Mouse (Mus musculus): Measurements from ENCODE around the gene Smc6. TPM values are rescaled to one million over a fixed set of nuclear protein-coding genes. Genes with fewer than 3 reads are reported as not detected.

Smc6 gene
- polyA plus RNA-seq, 1 experiment from 2014 or later: 83.7 TPM

DNA sequence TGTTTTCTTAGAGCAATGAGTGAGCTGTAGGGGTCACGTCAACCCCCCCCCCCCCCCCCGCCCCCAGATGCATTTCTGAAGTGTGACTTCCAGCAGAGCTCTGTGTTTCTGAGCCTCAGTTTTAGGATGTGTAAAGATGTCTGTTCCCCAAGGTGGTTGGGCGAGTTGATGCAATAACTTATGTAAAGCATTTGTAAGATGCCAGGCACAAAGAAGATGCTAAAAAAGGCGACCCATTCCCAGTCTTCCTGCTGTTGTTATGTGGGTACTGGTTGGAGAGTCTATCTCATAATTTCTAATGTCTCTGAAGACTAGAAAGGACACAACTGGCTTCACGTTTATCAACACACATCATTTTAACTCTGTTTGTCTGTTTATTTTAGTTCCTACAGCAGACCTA lies 84.2 kb downstream of the Smc6 start:
- Histone ChIP-seq H3K9me3 (ENCODE audit: control insufficient read depth, low read length) (no peaks in the 10 kb centered on the region), H3K4me3 (ENCODE audit: low read depth, low read length) (no peak overlapping the region), H3K9ac (ENCODE audit: low read length) (no peak overlapping the region), H3K4me1 (replicated peaks; ENCODE audit: control insufficient read depth, insufficient read depth) (no peaks in the 10 kb centered on the region), H3K27ac (replicated peaks) (no peak overlapping the region), H3K4me2 (replicated peaks; ENCODE audit: low read depth) (no peak overlapping the region), H3K27me3 (ENCODE audit: control insufficient read depth, insufficient read depth, low read length) (no peaks in the 10 kb centered on the region), H3K36me3 (ENCODE audit: control insufficient read depth, insufficient read depth, low read length) (no peaks in the 10 kb centered on the region)
- 47% methylated on average over 5 of the region's 5 CpGs for WGBS
- ATAC-seq (ENCODE audit: low FRiP score, low TSS enrichment) (no peak), DNase-seq (ENCODE audit: low spot score) (no peak)
- TF ChIP-seq EP300 (optimal IDR thresholded peaks at IDR 0.05): no peak
- no peak for TF ChIP-seq CTCF (IDR thresholded peaks at IDR 0.05; ENCODE audit: low read depth)

DNA sequence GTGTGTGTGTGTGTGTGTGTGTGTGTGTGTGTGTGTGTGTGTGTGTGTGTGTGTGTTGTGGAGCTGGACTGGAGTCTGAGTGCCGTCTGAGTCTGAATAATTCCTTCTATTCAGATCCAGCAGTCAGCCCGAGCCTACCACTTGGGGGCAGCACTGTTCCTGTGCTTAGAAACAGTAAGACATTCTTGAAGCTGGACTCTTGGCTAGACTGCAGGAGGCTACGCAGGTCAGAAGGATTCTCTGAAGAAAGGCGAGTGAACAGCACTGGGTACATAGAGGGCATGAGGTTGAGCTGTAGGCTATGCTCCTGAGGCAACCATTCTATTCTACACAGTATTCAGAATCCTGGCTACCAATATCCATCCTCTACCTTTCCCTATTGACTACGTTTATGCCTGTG lies 85.2 kb downstream of the Smc6 start:
- H3K4me2 ChIP-seq (replicated peaks; ENCODE audit: low read depth): no peak overlapping the region
- TF ChIP-seq EP300 (optimal IDR thresholded peaks at IDR 0.05) (no peak), CTCF (IDR thresholded peaks at IDR 0.05; ENCODE audit: low read depth) (peak; percentile 87)
- H3K4me3 ChIP-seq (ENCODE audit: low read depth, low read length): no peak overlapping the region
- H3K4me1 ChIP-seq (replicated peaks; ENCODE audit: control insufficient read depth, insufficient read depth): no peaks in the 10 kb centered on the region
- no peak overlapping the region for H3K27ac ChIP-seq (replicated peaks)
- WGBS: 25% methylated on average over 5 of the region's 5 CpGs
- H3K9ac ChIP-seq (ENCODE audit: low read length): no peak overlapping the region
- no peaks in the 10 kb centered on the region for H3K9me3 ChIP-seq (ENCODE audit: control insufficient read depth, low read length)
- no peaks in the 10 kb centered on the region for H3K36me3 ChIP-seq (ENCODE audit: control insufficient read depth, insufficient read depth, low read length)
- DNase-seq (ENCODE audit: low spot score) (peak; percentile 78), ATAC-seq (ENCODE audit: low FRiP score, low TSS enrichment) (peak; percentile 59; the same call in 1 of the 2 replicates)
- H3K27me3 ChIP-seq (ENCODE audit: control insufficient read depth, insufficient read depth, low read length): no peaks in the 10 kb centered on the region

DNA sequence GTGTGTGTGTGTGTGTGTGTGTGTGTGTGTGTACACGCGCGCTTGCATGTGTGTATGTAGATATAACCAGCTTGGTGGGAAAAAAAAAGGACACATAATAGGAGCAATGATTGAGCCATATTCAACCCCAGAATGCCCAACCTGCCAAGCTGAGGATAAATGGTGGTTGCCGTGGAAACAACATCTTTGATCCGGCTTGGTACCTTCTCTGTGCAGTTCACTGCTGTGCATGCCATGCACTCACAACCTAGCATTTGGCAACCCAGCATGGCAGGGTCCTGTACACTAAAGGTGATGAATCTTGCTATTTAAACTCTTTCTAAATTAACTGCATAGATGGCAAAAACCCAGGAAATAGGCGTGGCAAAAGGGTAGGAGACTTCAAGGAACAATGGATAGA lies 96.7 kb downstream of the Smc6 start:
- H3K36me3 ChIP-seq (ENCODE audit: control insufficient read depth, insufficient read depth, low read length): no peaks in the 10 kb centered on the region
- no peak for TF ChIP-seq CTCF (IDR thresholded peaks at IDR 0.05; ENCODE audit: low read depth)
- no peak for TF ChIP-seq EP300 (optimal IDR thresholded peaks at IDR 0.05)
- DNase-seq (ENCODE audit: low spot score) (no peak), ATAC-seq (ENCODE audit: low FRiP score, low TSS enrichment) (no peak)
- H3K4me1 ChIP-seq (replicated peaks; ENCODE audit: control insufficient read depth, insufficient read depth): no peaks in the 10 kb centered on the region
- H3K4me3 ChIP-seq (ENCODE audit: low read depth, low read length): no peak overlapping the region
- no peaks in the 10 kb centered on the region for H3K27me3 ChIP-seq (ENCODE audit: control insufficient read depth, insufficient read depth, low read length)
- H3K27ac ChIP-seq (replicated peaks): no peak overlapping the region
- H3K9me3 ChIP-seq (ENCODE audit: control insufficient read depth, low read length): no peaks in the 10 kb centered on the region
- H3K9ac ChIP-seq (ENCODE audit: low read length): no peak overlapping the region
- H3K4me2 ChIP-seq (replicated peaks; ENCODE audit: low read depth): no peak overlapping the region
- 86% methylated on average over 6 of the region's 6 CpGs for WGBS

DNA sequence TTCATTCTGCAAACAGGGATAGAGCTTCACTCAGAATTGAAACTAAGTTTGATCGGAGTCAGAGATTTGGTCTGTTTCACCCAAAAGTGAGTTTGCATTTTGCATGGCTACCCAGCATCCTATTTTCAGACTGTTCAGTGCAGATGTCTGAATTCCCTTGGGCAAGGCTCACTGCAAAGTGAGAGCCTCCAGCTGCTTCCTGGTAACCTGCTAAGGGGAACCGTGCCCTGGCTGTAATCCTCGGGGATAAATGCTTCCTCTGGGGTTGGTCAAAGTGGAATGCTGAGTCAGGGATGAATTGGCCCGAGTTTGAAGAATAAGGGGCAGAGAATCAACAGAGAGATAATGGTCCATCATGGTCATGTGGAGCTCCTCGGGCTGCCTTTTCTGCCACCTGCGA lies 99.2 kb downstream of the Smc6 start:
- no peak overlapping the region for H3K4me3 ChIP-seq (ENCODE audit: low read depth, low read length)
- H3K36me3 ChIP-seq (ENCODE audit: control insufficient read depth, insufficient read depth, low read length): no peaks in the 10 kb centered on the region
- no peak overlapping the region for H3K4me2 ChIP-seq (replicated peaks; ENCODE audit: low read depth)
- no peak overlapping the region for H3K9ac ChIP-seq (ENCODE audit: low read length)
- 54% methylated on average over 6 of the region's 6 CpGs for WGBS
- DNase-seq (ENCODE audit: low spot score) (no peak), ATAC-seq (ENCODE audit: low FRiP score, low TSS enrichment) (no peak)
- no peaks in the 10 kb centered on the region for H3K9me3 ChIP-seq (ENCODE audit: control insufficient read depth, low read length)
- H3K27ac ChIP-seq (replicated peaks): no peak overlapping the region
- H3K4me1 ChIP-seq (replicated peaks; ENCODE audit: control insufficient read depth, insufficient read depth): no peaks in the 10 kb centered on the region
- H3K27me3 ChIP-seq (ENCODE audit: control insufficient read depth, insufficient read depth, low read length): no peaks in the 10 kb centered on the region
- TF ChIP-seq CTCF (IDR thresholded peaks at IDR 0.05; ENCODE audit: low read depth): no peak
- TF ChIP-seq EP300 (optimal IDR thresholded peaks at IDR 0.05): no peak

DNA sequence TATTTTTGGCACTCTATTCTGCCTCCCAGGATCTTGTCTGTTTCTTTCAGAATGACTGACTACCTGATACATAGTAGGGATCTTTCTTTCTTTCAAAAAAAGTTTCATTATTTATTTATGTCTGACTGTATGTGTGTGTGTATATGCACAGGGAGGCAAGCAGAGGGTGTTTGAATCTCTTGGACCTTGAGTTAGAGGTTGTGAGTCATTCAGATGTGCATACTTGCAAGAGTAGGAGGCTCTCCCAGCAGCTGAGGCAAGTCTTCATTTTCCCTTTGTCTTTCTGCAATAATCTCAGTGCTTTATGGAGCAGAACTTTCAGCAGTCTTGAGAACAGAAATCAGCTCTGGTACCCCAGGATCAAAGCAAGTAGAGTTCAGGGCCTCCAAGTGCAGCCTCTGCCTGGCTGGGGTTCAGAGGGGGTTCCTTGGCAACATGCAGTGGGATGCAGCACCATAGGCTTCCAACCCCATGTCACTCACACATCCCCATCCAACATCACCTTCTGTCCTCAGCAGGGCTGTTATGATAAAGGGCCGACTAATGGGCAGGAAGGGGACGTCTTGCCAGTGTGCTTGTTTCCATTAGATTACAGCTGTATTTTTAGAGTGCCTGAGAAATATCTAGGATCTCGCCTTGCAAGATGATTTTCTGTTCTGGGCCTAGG lies 101.5 kb downstream of the Smc6 start:
- 47% methylated on average over 3 of the region's 3 CpGs for WGBS
- no peaks in the 10 kb centered on the region for H3K9me3 ChIP-seq (ENCODE audit: control insufficient read depth, low read length)
- H3K9ac ChIP-seq (ENCODE audit: low read length): no peak overlapping the region
- no peak for DNase-seq (ENCODE audit: low spot score)
- H3K36me3 ChIP-seq (ENCODE audit: control insufficient read depth, insufficient read depth, low read length): no peaks in the 10 kb centered on the region
- no peak overlapping the region for H3K4me2 ChIP-seq (replicated peaks; ENCODE audit: low read depth)
- no peak overlapping the region for H3K27ac ChIP-seq (replicated peaks)
- no peak for ATAC-seq (ENCODE audit: low FRiP score, low TSS enrichment)
- H3K27me3 ChIP-seq (ENCODE audit: control insufficient read depth, insufficient read depth, low read length): no peaks in the 10 kb centered on the region
- H3K4me1 ChIP-seq (replicated peaks; ENCODE audit: control insufficient read depth, insufficient read depth): no peaks in the 10 kb centered on the region
- no peak for TF ChIP-seq EP300 (optimal IDR thresholded peaks at IDR 0.05)
- TF ChIP-seq CTCF (IDR thresholded peaks at IDR 0.05; ENCODE audit: low read depth): no peak
- H3K4me3 ChIP-seq (ENCODE audit: low read depth, low read length): no peak overlapping the region

Small RNA genes within 50 kb of the gene (microRNA-seq; reads per million reads assigned to microRNA genes)
- not detected for gene Mir7675

Other genes starting within 250 kb of the Smc6 start
- gene Kcns3, start 114.8 kb upstream of the Smc6 start, polyA plus RNA-seq (2015; fragmentation: Nextera tagmentation; extraction: Ambion mirVana): 6.1 and 6.7 TPM in 2 replicates
- not detected in 2 replicates for gene Msgn1, start 56.9 kb upstream of the Smc6 start, polyA plus RNA-seq (2015; fragmentation: Nextera tagmentation; extraction: Ambion mirVana)
- gene Gen1, start 85 bp upstream of the Smc6 start, polyA plus RNA-seq (2015; fragmentation: Nextera tagmentation; extraction: Ambion mirVana): 1.6 and 2.0 TPM in 2 replicates
- gene Vsnl1, start 170.7 kb downstream of the Smc6 start, polyA plus RNA-seq (2015; fragmentation: Nextera tagmentation; extraction: Ambion mirVana): 0.65 and 0.72 TPM in 2 replicates
- gene Rad51ap2, start 190.2 kb downstream of the Smc6 start, polyA plus RNA-seq (2015; fragmentation: Nextera tagmentation; extraction: Ambion mirVana): 0.33 and 0.38 TPM in 2 replicates

Data from stomach, postnatal 0 days (tissue).